Mouse (Mus musculus) C2C12 (cell line): Measurements from ENCODE around the gene Tctex1d4.

Experiments used
- CEBPB ChIP-seq: IDR thresholded peaks from one replicate; pipeline ENCODE4 v1.6.1; 2011; ENCODE audit warnings: low read depth, mild to moderate bottlenecking, control low read depth, moderate library complexity
- CTCF ChIP-seq: IDR thresholded peaks from one replicate; pipeline ENCODE4 v1.5.1; 2011; ENCODE audit not compliant: control insufficient read depth, insufficient read depth, insufficient read length
- MAX ChIP-seq: IDR thresholded peaks from one replicate; pipeline ENCODE4 v1.6.1; 2011; ENCODE audit warnings: mild to moderate bottlenecking, control low read depth
- USF1 ChIP-seq: IDR thresholded peaks from one replicate; pipeline ENCODE4 v1.6.1; 2011; ENCODE audit warnings: low read depth, mild to moderate bottlenecking, control low read depth, moderate library complexity

GRCm38 (mm10) chr4:117115592-117115991 lies 11.0 kb upstream of the Tctex1d4 start:
- TF ChIP-seq CTCF = no peak
- TF ChIP-seq USF1 = no peak
- TF ChIP-seq CEBPB = no peak
- no peak for TF ChIP-seq MAX
